Mouse (Mus musculus): Measurements from ENCODE around the gene Crybg1. TPM values are rescaled to one million over a fixed set of nuclear protein-coding genes. Genes with fewer than 3 reads are reported as not detected.
A peak's percentile ranks its signal among the peaks of the same experiment; 100 is the strongest.

Crybg1 gene
- polyA plus RNA-seq, 1 experiment from 2014 or later = 0.69 TPM

GRCm38 (mm10) chr10:44164258-44164975 is 15.8 kb upstream of the Crybg1 start:
- Histone ChIP-seq H3K9me3 (ENCODE audit: low read length) (no peaks in the 10 kb centered on the region), H3K27ac (ENCODE audit: low read length) (no peak overlapping the region), H3K4me3 (ENCODE audit: low read depth, low read length) (no peak overlapping the region), H3K9ac (replicated peaks; ENCODE audit: low read depth) (no peak overlapping the region), H3K36me3 (ENCODE audit: insufficient read depth, low read length) (no peaks in the 10 kb centered on the region), H3K27me3 (replicated peaks; ENCODE audit: insufficient read depth, low read length) (no peaks in the 10 kb centered on the region), H3K4me2 (replicated peaks; ENCODE audit: low read depth, low read length) (no peak overlapping the region), H3K4me1 (ENCODE audit: insufficient read depth, low read depth, low read length) (no peaks in the 10 kb centered on the region)
- DNase-seq (ENCODE audit: low spot score) = no peak
- TF ChIP-seq CTCF (IDR thresholded peaks at IDR 0.05) (no peak), EP300 (IDR thresholded peaks at IDR 0.05) (no peak)
- WGBS = 72% methylated on average over 8 of the region's 8 CpGs
- ATAC-seq = no peak

GRCm38 (mm10) chr10:44163028-44163427 is 14.4 kb upstream of the Crybg1 start:
- Histone ChIP-seq H3K27ac (ENCODE audit: low read length) (no peak overlapping the region), H3K4me3 (ENCODE audit: low read depth, low read length) (no peak overlapping the region), H3K27me3 (replicated peaks; ENCODE audit: insufficient read depth, low read length) (no peaks in the 10 kb centered on the region), H3K9me3 (ENCODE audit: low read length) (no peaks in the 10 kb centered on the region), H3K4me1 (ENCODE audit: insufficient read depth, low read depth, low read length) (no peaks in the 10 kb centered on the region), H3K36me3 (ENCODE audit: insufficient read depth, low read length) (no peaks in the 10 kb centered on the region), H3K9ac (replicated peaks; ENCODE audit: low read depth) (no peak overlapping the region), H3K4me2 (replicated peaks; ENCODE audit: low read depth, low read length) (no peak overlapping the region)
- ATAC-seq (no peak), DNase-seq (ENCODE audit: low spot score) (peak; percentile 8)
- TF ChIP-seq EP300 (IDR thresholded peaks at IDR 0.05) (no peak), CTCF (IDR thresholded peaks at IDR 0.05) (no peak)
- 79% methylated on average over 4 of the region's 4 CpGs for WGBS

- H3K27me3 ChIP-seq (replicated peaks; ENCODE audit: insufficient read depth, low read length) = no peaks in the 10 kb centered on the region
- DNase-seq (ENCODE audit: low spot score) (no peak), ATAC-seq (no peak)
- H3K4me3 ChIP-seq (ENCODE audit: low read depth, low read length) = no peak overlapping the region
- H3K36me3 ChIP-seq (ENCODE audit: insufficient read depth, low read length) = no peaks in the 10 kb centered on the region
- no peak for TF ChIP-seq EP300 (IDR thresholded peaks at IDR 0.05)
- peak; percentile 43 for TF ChIP-seq CTCF (IDR thresholded peaks at IDR 0.05)
- H3K27ac ChIP-seq (ENCODE audit: low read length) = no peak overlapping the region
- no peaks in the 10 kb centered on the region for H3K9me3 ChIP-seq (ENCODE audit: low read length)
- H3K4me1 ChIP-seq (ENCODE audit: insufficient read depth, low read depth, low read length) = no peaks in the 10 kb centered on the region
- H3K4me2 ChIP-seq (replicated peaks; ENCODE audit: low read depth, low read length) = no peak overlapping the region
- H3K9ac ChIP-seq (replicated peaks; ENCODE audit: low read depth) = no peak overlapping the region
- 46% methylated on average over 4 of the region's 4 CpGs for WGBS
Measured at GRCm38 (mm10) chr10:44160150-44160549, 11.5 kb upstream of the Crybg1 start.

GRCm38 (mm10) chr10:44157489-44157888 is 8.8 kb upstream of the Crybg1 start:
- H3K9me3 ChIP-seq (ENCODE audit: low read length) = no peaks in the 10 kb centered on the region
- no peak overlapping the region for H3K27ac ChIP-seq (ENCODE audit: low read length)
- H3K4me1 ChIP-seq (ENCODE audit: insufficient read depth, low read depth, low read length) = no peaks in the 10 kb centered on the region
- H3K27me3 ChIP-seq (replicated peaks; ENCODE audit: insufficient read depth, low read length) = no peaks in the 10 kb centered on the region
- WGBS = 69% methylated on average over 2 of the region's 2 CpGs
- no peak for DNase-seq (ENCODE audit: low spot score)
- no peaks in the 10 kb centered on the region for H3K36me3 ChIP-seq (ENCODE audit: insufficient read depth, low read length)
- no peak for ATAC-seq
- TF ChIP-seq CTCF (IDR thresholded peaks at IDR 0.05) = no peak
- no peak for TF ChIP-seq EP300 (IDR thresholded peaks at IDR 0.05)
- H3K4me3 ChIP-seq (ENCODE audit: low read depth, low read length) = no peak overlapping the region
- H3K4me2 ChIP-seq (replicated peaks; ENCODE audit: low read depth, low read length) = no peak overlapping the region
- H3K9ac ChIP-seq (replicated peaks; ENCODE audit: low read depth) = no peak overlapping the region

- no peaks in the 10 kb centered on the region for H3K9me3 ChIP-seq (ENCODE audit: low read length)
- H3K27ac ChIP-seq (ENCODE audit: low read length) = no peak overlapping the region
- no peaks in the 10 kb centered on the region for H3K36me3 ChIP-seq (ENCODE audit: insufficient read depth, low read length)
- no peak overlapping the region for H3K4me3 ChIP-seq (ENCODE audit: low read depth, low read length)
- H3K9ac ChIP-seq (replicated peaks; ENCODE audit: low read depth) = no peak overlapping the region
- no peak overlapping the region for H3K4me2 ChIP-seq (replicated peaks; ENCODE audit: low read depth, low read length)
- TF ChIP-seq CTCF (IDR thresholded peaks at IDR 0.05) (no peak), EP300 (IDR thresholded peaks at IDR 0.05) (no peak)
- DNase-seq (ENCODE audit: low spot score) (no peak), ATAC-seq (no peak)
- H3K27me3 ChIP-seq (replicated peaks; ENCODE audit: insufficient read depth, low read length) = no peaks in the 10 kb centered on the region
- no peaks in the 10 kb centered on the region for H3K4me1 ChIP-seq (ENCODE audit: insufficient read depth, low read depth, low read length)
- 83% methylated on average over 2 of the region's 2 CpGs for WGBS
Measured at GRCm38 (mm10) chr10:44150501-44150900, 1.8 kb upstream of the Crybg1 start.

GRCm38 (mm10) chr10:44143401-44143800 is 5.3 kb downstream of the Crybg1 start:
- Histone ChIP-seq H3K27ac (ENCODE audit: low read length) (no peak overlapping the region), H3K4me2 (replicated peaks; ENCODE audit: low read depth, low read length) (no peak overlapping the region), H3K27me3 (replicated peaks; ENCODE audit: insufficient read depth, low read length) (no peaks in the 10 kb centered on the region), H3K9me3 (ENCODE audit: low read length) (no peaks in the 10 kb centered on the region), H3K4me1 (ENCODE audit: insufficient read depth, low read depth, low read length) (no peaks in the 10 kb centered on the region), H3K9ac (replicated peaks; ENCODE audit: low read depth) (no peak overlapping the region), H3K36me3 (ENCODE audit: insufficient read depth, low read length) (no peaks in the 10 kb centered on the region), H3K4me3 (ENCODE audit: low read depth, low read length) (no peak overlapping the region)
- DNase-seq (ENCODE audit: low spot score) = no peak
- WGBS = 75% methylated on average over 10 of the region's 10 CpGs
- ATAC-seq = no peak
- TF ChIP-seq EP300 (IDR thresholded peaks at IDR 0.05) = no peak
- no peak for TF ChIP-seq CTCF (IDR thresholded peaks at IDR 0.05)

Measured in lung, postnatal 0 days (tissue).